Mouse (Mus musculus) heart, adult 2 months (tissue): ENCODE measurements at regions not wholly inside any gene's neighbourhood (a gene's known extent, or its start where the extent isn't known, plus 50 kb on each side); places are given as distances from the start of the nearest gene placed in this dataset.
A peak's percentile ranks its signal among the peaks of the same experiment; 100 is the strongest.

Experiments used
- DNase-seq, 2 experiments: peaks; one replicate each; pipeline ENCODE4 v3.0.0; 2021
- H3K27ac ChIP-seq: fragments of 200-600 bp; 2 replicates; pipeline ENCODE4 v1.8.1; 2022
- H3K27me3 ChIP-seq: fragments of 200-500 bp; 2 replicates; pipeline ENCODE4 v1.6.1; 2012; ENCODE audit warnings: mild to moderate bottlenecking, low read length, inconsistent platforms, mixed read lengths; ENCODE audit not compliant: control insufficient read depth, insufficient read depth
- H3K36me3 ChIP-seq: fragments of 200-500 bp; 2 replicates; pipeline ENCODE4 v1.6.1; 2012; ENCODE audit warnings: low read length, inconsistent platforms; ENCODE audit not compliant: control insufficient read depth, insufficient read depth
- H3K4me1 ChIP-seq: fragments of 200-500 bp; 2 replicates; pipeline ENCODE4 v1.6.1; 2011; ENCODE audit warnings: low read length; ENCODE audit not compliant: control insufficient read depth, insufficient read depth
- H3K4me3 ChIP-seq: fragments of 200-600 bp; 2 replicates; pipeline ENCODE4 v1.8.1; 2022
- H3K79me2 ChIP-seq: fragments of 200-500 bp; replicated peaks from 2 replicates; pipeline ENCODE4 v1.6.1; 2012; ENCODE audit warnings: mild to moderate bottlenecking, inconsistent platforms, low read length, moderate library complexity, mixed read lengths; ENCODE audit not compliant: control insufficient read depth, insufficient read depth
- H3K9ac ChIP-seq: fragments of 200-500 bp; 2 replicates; pipeline ENCODE4 v1.6.1; 2012; ENCODE audit warnings: low read depth, mild to moderate bottlenecking, control low read depth, inconsistent platforms, low read length, mixed read lengths
- CTCF ChIP-seq: fragments of 200-600 bp; IDR thresholded peaks from 2 replicates; pipeline ENCODE4 v1.8.1; 2022; ENCODE audit warnings: antibody characterized with exemption, mild to moderate bottlenecking, moderate library complexity
- EP300 ChIP-seq: fragments of 200-500 bp; IDR thresholded peaks from 2 replicates; pipeline ENCODE4 v1.6.1; 2011; ENCODE audit warnings: low read depth, low read length, control low read depth; ENCODE audit not compliant: insufficient read depth
- POLR2A ChIP-seq: fragments of 200-500 bp; IDR thresholded peaks from 2 replicates; pipeline ENCODE4 v1.6.1; 2011; ENCODE audit warnings: mild to moderate bottlenecking, low read depth, low read length, control low read depth; ENCODE audit not compliant: insufficient read depth
- WGBS: fragments of 180-500 bp; shearing (Covaris S2); methylation state at CpG from one replicate; pipeline ENCODE4 v1.1.7; 2018; 5-methylcytosine and 5-hydroxymethylcytosine counted together
- intact Hi-C: fragments of 180-260 bp; cut with DNase I; formaldehyde crosslinking; loops from one replicate; pipeline ENCODE4 v1.15.1; 2025

GRCm38 (mm10) chr4:12549265-12549664 is 377.4 kb upstream of the Fam92a start:
- 95% methylated on average over 4 of the region's 4 CpGs for WGBS
- H3K4me3 ChIP-seq = no peak overlapping the region
- TF ChIP-seq EP300 (no peak), POLR2A (no peak), CTCF (no peak)
- intact Hi-C loops = loop anchor here (10.0 kb wide), 1 partner anchor 226 kb away; no protein-coding TSS in a partner anchor
- no peaks in the 10 kb centered on the region for H3K79me2 ChIP-seq
- H3K27ac ChIP-seq = no peak overlapping the region
- no peak for DNase-seq
- no peak overlapping the region for H3K9ac ChIP-seq
- H3K27me3 ChIP-seq = no peaks in the 10 kb centered on the region
- no peaks in the 10 kb centered on the region for H3K4me1 ChIP-seq
- no peaks in the 10 kb centered on the region for H3K36me3 ChIP-seq

GRCm38 (mm10) chr4:12543906-12544305 is 372.1 kb upstream of the Fam92a start:
- Histone ChIP-seq H3K4me3 (no peak overlapping the region), H3K9ac (no peak overlapping the region), H3K79me2 (no peaks in the 10 kb centered on the region), H3K27me3 (no peaks in the 10 kb centered on the region), H3K36me3 (no peaks in the 10 kb centered on the region), H3K27ac (no peak overlapping the region), H3K4me1 (no peaks in the 10 kb centered on the region)
- TF ChIP-seq POLR2A (no peak), CTCF (no peak)
- 38% methylated on average over 2 of the region's 2 CpGs for WGBS
- intact Hi-C loops = loop anchor here (10.0 kb wide), 1 partner anchor 231 kb away; no protein-coding TSS in a partner anchor
- no peak for DNase-seq

GRCm38 (mm10) chr4:12541508-12541907 is 369.7 kb upstream of the Fam92a start:
- no peak for DNase-seq
- Histone ChIP-seq H3K4me1 (no peaks in the 10 kb centered on the region), H3K27ac (no peak overlapping the region), H3K9ac (no peak overlapping the region), H3K27me3 (no peaks in the 10 kb centered on the region), H3K4me3 (no peak overlapping the region), H3K36me3 (no peaks in the 10 kb centered on the region), H3K79me2 (no peaks in the 10 kb centered on the region)
- intact Hi-C loops = loop anchor here (10.0 kb wide), 1 partner anchor 233 kb away; no protein-coding TSS in a partner anchor
- TF ChIP-seq CTCF = no peak
- 89% methylated on average over 1 of the region's 1 CpGs for WGBS

- H3K36me3 ChIP-seq = no peaks in the 10 kb centered on the region
- no peak overlapping the region for H3K27ac ChIP-seq
- no peaks in the 10 kb centered on the region for H3K4me1 ChIP-seq
- DNase-seq = no peak
- no peaks in the 10 kb centered on the region for H3K27me3 ChIP-seq
- WGBS = 34% methylated on average over 4 of the region's 4 CpGs
- no peak overlapping the region for H3K4me3 ChIP-seq
- H3K79me2 ChIP-seq = no peaks in the 10 kb centered on the region
- TF ChIP-seq CTCF = no peak
- no peak for TF ChIP-seq POLR2A
- no peak for TF ChIP-seq EP300
- intact Hi-C loops = loop anchor here (10.0 kb wide), 2 partner anchors 294 to 1896 kb away; no protein-coding TSS in a partner anchor
- H3K9ac ChIP-seq = no peak overlapping the region
Observed at GRCm38 (mm10) chr4:12539184-12539791, 367.5 kb upstream of the Fam92a start.

- no peak for TF ChIP-seq POLR2A
- TF ChIP-seq CTCF = peak; percentile 84
- TF ChIP-seq EP300 = no peak
- no peak for DNase-seq
- no peak overlapping the region for H3K9ac ChIP-seq
- no peaks in the 10 kb centered on the region for H3K27me3 ChIP-seq
- H3K79me2 ChIP-seq = no peaks in the 10 kb centered on the region
- H3K36me3 ChIP-seq = no peaks in the 10 kb centered on the region
- intact Hi-C loops = loop anchor here (1.0 to 10.0 kb wide), 3 partner anchors 294 to 1896 kb away; no protein-coding TSS in a partner anchor
- no peak overlapping the region for H3K27ac ChIP-seq
- 11% methylated on average over 4 of the region's 4 CpGs for WGBS
- H3K4me3 ChIP-seq = no peak overlapping the region
- H3K4me1 ChIP-seq = no peaks in the 10 kb centered on the region
Observed at GRCm38 (mm10) chr4:12538694-12539121, 366.9 kb upstream of the Fam92a start.

- Histone ChIP-seq H3K9ac (no peak overlapping the region), H3K79me2 (no peaks in the 10 kb centered on the region), H3K27me3 (no peaks in the 10 kb centered on the region), H3K4me1 (no peaks in the 10 kb centered on the region), H3K36me3 (no peaks in the 10 kb centered on the region), H3K4me3 (no peak overlapping the region), H3K27ac (no peak overlapping the region)
- intact Hi-C loops = loop anchor here (1.0 to 10.0 kb wide), 3 partner anchors 293 to 1897 kb away; no protein-coding TSS in a partner anchor
- no peak for DNase-seq
- TF ChIP-seq EP300 (no peak), POLR2A (no peak), CTCF (no peak)
- WGBS = 67% methylated on average over 5 of the region's 5 CpGs
Observed at GRCm38 (mm10) chr4:12538043-12538442, 366.2 kb upstream of the Fam92a start.
